Mouse (Mus musculus): Measurements from ENCODE around the gene Gm5592. TPM values are rescaled to one million over a fixed set of nuclear protein-coding genes. Genes with fewer than 3 reads are reported as not detected.

Gm5592 gene
- polyA plus RNA-seq (2012; rRNA removed; ENCODE audit: low replicate concordance), result not detected in 2 replicates

GRCm38 (mm10) chr7:41153541-41153940 lies at the start of gene Gm5592:
Gm5592 (plus strand) TSS chr7:41153841.

Other genes starting within 250 kb of the Gm5592 start
- gene 4930433I11Rik, start 166.3 kb upstream of the Gm5592 start, polyA plus RNA-seq (2012; rRNA removed; ENCODE audit: low replicate concordance), result not detected in 2 replicates
- gene Gm4884, start 121.1 kb upstream of the Gm5592 start, polyA plus RNA-seq (2012; rRNA removed; ENCODE audit: low replicate concordance), result not detected in 2 replicates
- 3.3 and 6.9 TPM in 2 replicates for gene AI987944, start 239.5 kb downstream of the Gm5592 start, polyA plus RNA-seq (2012; rRNA removed; ENCODE audit: low replicate concordance)

All from mammary gland, adult 2 months (tissue).